Mouse (Mus musculus): ENCODE results near the gene Gm21962.

Gm21962 gene

GRCm38 (mm10) chr3:137716573-137717157, 45.3 kb downstream of the Gm21962 start:
- in situ Hi-C loops (cut with MboI): no loop called here
